Mouse (Mus musculus) liver, postnatal 0 days (tissue): Measurements from ENCODE around the gene Sbf1.

Experiments used
- CTCF ChIP-seq: sonication (generic); IDR thresholded peaks from 2 replicates; pipeline ENCODE4 v1.5.1; 2016; ENCODE audit warnings: antibody characterized with exemption, low read depth
- EP300 ChIP-seq: IDR thresholded peaks from 2 replicates; pipeline ENCODE4 v1.6.1; 2016; ENCODE audit warnings: antibody characterized with exemption, low read depth, mild to moderate bottlenecking

DNA sequence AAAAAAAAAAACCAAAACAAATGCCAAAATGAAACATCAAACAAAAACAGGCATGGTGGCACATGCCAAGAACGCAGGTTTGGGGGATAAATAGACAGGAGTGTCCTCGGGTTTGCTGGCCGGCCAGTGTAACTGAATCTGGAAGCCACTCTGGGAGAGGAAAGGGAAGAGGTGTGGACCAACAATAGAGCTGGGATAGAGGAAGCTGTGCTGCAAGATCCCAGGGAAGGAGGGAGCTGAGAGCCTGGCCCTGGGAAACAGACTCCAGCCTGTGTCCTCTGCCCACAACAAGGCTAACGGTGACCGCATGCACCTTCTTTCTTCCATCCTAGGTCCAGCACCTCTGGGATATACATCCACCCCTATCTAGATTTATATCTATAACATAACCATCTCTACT lies 35.3 kb upstream of the Sbf1 start:
- TF ChIP-seq CTCF (no peak), EP300 (no peak)
